Mouse (Mus musculus): ENCODE results near the gene Ambra1. TPM values are rescaled to one million over a fixed set of nuclear protein-coding genes. Genes with fewer than 3 reads are reported as not detected.

Gene Ambra1
- total RNA-seq, 4 experiments from 2014 or later: 36.3 to 52.7 (median 40.8) TPM

- peak; percentile 47 for DNase-seq
Observed at GRCm38 (mm10) chr2:91921790-91922570, 192.0 kb downstream of the Ambra1 start.

DNA sequence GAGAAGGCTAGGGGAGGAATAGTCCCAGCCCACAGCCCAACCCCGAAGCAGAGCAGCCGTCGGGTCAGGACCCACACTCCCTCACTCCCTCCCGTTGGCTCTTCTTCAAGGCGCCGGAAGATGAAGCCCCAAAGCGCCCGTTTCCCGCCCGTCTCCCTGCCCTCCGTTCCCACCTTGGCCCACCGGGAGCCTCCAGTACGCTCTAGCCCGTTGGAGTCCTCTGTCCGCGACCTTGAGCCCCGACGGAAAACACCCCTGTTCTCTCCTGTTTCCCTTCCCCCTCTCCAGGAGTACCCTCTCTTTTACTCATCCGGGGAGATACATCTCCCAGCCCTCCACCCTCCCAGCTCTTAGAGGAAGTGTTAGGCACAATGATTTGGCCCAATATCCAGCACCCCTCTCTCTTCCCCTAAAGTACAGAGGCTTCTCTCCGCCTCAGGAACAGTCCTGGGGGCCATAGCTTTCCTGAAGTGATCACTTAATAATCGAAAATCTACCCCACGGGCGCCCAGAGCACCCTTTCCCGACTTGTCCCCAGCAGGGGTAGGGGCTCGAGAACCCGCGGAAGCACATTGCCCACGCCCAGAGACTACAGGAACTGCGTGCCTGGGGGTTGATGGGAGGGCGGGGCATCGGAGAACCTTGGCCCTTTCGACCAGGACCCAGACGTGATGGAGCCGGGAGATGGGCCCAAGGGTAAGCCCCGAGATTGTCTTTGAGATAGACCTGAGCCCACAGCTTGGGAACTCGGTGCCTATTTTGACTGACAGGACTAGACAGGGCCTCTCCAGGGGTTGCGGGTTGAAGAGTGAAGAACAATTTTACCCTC lies 192.9 kb downstream of the Ambra1 start:
- no peak for DNase-seq

DNA sequence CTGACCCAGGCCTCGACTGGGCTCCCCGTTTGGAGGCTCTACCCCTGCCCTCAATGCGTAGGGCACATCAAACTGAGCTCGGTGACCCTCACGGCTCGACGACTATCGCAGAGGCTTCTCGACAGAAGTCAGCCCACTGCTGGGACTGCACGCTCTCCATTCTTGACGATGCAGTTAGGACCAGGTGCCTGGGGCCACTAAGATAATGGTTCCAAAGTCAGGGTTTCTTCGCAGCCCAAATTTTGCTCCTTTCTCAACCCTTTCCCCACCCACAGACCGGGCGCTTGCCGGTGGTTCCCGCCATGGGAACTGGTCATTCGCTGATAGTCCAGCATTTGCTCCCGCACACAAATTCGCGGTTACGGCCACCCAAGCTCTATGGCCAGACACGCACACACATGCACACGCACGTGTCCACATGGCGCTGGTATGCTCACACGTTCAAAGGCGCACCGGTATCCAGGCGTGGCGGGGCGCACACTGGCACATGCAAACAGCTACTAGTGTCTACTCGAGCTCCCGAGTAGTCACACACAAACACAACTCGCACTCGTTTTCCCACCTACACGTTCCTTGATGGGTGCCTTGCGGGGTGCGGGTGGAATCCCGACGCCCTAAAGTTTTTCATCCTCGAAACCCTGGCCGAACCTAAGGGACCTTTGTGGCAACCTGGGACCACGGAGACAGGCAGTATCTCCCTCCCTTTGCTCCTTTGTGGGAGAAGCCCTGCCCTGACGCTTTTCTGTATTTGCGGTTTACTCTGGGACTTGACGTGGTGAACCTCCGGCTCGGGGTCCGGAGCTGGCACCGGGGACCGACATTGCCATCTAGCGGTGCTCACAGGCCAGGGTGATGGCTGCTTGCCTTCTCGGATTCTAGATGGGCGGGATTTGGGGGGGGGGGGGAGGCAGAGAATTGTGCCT lies 193.7 kb downstream of the Ambra1 start:
- no peak for DNase-seq

GRCm38 (mm10) chr2:91924726-91925125 lies 194.8 kb downstream of the Ambra1 start:
- DNase-seq: no peak

DNA sequence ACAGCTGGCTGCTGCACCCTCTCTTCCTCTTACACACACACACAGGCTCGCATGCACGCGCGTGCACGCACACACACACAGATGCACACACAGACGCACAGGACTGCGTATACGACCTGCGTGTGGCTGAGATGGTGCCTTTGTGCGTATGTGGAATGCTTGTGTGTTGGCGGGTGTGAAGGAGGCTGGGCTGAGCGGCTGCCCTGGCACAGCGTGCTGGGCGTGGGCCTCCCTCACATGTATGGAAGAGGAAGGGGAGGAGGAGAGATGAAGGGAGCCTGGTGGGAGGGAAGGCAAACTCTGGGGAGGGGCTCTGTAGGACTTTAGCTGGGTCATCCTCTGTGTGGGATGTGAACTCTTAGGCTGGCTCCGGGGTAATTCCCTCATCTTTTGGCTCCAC lies 195.5 kb downstream of the Ambra1 start:
- no peak for DNase-seq

DNA sequence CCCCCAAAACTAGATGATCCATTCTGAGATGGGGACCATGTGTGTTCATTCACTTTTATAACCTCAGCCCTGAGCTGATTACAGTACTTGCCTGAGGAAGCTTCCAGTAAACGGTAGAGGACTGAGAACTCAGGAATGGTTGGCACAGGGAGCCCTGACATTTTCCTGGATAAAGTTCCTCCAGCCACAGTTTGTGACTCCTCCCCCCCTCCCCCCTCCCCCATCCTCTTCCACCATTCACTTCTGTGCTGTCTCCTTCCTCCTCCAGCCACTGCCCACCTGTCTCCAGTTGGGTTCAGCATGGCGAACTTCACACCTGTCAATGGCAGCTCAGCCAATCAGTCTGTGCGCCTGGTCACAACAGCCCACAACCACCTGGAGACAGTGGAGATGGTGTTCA lies 197.0 kb downstream of the Ambra1 start, which contains the start of gene Chrm4:
Gene Chrm4, plus strand, starts transcription at position 301 of the 400 bp plus-strand sequence.
- DNase-seq: no peak

- DNase-seq: peak; percentile 45
Observed at GRCm38 (mm10) chr2:91927826-91928533, 198.0 kb downstream of the Ambra1 start.

GRCm38 (mm10) chr2:91928534-91929350 lies 198.8 kb downstream of the Ambra1 start:
- DNase-seq: no peak

GRCm38 (mm10) chr2:91929455-91929854 lies 199.5 kb downstream of the Ambra1 start:
- DNase-seq: no peak

DNA sequence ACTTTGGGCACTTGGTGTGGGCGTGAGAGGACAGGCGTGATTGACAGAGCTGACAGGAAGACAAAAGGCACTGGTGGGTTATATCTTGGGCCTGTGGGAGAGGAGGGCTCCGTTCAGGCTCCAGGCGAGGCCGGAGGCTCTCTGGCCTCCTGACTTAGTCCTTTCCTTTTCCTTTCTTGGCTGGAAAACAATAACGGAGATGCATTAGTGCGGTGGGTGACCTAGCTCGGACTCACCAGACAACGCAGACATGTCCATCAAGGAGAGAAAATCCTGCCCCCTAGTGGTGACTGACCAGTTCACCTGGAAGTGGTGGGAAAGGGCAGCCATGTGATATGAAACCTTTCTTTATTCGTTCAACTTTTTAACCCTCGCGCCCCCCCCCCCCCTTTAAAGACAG lies 200.0 kb downstream of the Ambra1 start:
- no peak for DNase-seq

DNA sequence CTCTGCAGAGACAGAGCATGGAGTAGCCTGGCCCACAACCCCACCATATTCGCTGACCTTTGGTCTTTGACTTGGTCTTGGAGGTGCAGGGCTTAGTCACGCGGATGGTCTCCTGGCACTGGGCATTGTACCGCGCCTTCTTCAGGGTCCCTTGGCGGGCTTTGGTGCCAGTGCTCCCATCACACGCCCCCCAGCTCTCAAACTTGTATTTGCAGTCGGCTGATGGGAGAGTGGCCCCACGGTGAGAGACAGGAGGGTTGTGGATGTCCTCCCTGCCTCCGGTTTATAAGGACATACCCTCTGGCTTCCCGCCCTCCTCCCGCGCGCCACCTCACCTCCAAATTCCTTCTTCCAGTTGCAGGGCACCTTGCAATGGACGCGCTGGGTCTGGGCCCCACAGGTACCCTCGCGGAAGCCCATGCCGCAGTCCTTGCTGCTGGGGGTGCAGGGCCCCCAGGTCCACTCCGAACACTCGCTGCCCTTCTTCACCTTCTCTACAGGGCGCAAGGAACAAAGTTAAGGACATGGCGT lies 200.9 kb downstream of the Ambra1 start:
- DNase-seq: no peak

GRCm38 (mm10) chr2:91931328-91932159 lies 201.6 kb downstream of the Ambra1 start:
- DNase-seq: no peak

DNA sequence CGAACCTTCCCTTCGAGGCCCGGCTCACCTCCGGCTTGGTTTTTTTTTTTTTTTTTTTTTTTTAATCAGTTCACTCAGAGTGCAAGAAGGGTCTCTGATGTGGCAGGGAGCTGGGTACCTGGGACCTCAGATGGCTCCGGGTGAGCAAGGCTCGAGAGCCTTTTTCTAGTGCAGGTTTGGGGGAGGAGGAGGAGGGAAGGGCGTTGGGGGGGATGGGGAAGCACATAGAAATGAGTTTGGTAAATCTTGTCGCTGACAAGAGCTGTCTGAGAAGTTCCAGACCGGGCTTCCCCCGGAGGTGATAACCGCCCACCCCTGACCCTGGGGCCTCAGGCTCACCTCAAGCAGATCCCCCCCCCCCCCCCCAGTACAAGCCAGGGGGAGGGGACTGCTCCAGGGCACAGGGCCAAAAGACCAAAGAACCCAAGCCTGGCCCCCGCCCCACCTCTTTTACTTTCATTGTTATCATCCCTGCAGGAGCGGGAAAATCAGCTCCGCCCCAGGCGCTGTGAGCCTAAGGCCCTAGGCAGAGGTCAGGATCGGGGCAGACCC lies 202.3 kb downstream of the Ambra1 start, which contains the start of gene Mdk:
Gene Mdk, minus strand, starts transcription at position 138 of the 552 bp plus-strand sequence.
- DNase-seq: no peak

DNA sequence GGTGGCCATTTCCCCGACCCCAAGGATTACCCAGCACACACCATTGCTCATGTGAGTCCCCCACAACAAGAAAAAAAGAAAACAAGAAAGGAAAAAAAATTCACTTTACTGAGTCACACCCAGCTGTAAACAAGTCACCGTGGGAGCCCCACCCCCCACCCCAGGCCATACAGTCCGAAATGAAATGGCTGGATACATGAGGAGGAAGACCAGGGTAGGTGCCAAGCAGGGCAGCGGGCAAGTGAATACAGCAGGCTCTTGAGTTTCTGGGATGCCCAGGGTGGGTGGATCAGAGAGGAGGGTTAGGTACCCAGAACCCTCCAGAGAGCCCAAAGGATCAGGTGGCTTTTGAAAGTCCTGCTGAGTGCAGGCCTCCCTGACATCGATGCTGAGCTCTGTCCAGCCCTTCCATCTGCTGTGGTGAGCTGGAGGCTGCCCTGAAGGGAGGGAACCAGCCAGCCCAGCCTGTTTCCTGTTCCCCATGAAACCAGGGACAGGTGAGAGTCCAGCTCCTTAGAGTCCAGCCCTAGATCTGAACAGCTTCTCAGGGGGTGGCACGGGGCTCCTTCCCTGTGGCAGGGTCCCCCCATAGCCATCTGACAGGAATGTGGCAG lies 202.9 kb downstream of the Ambra1 start:
- DNase-seq: no peak

GRCm38 (mm10) chr2:91933471-91933870 lies 203.5 kb downstream of the Ambra1 start:
- no peak for DNase-seq

GRCm38 (mm10) chr2:91934016-91934415 lies 204.1 kb downstream of the Ambra1 start:
- DNase-seq: no peak

- no peak for DNase-seq
Observed at GRCm38 (mm10) chr2:91934826-91935525, 205.0 kb downstream of the Ambra1 start.

GRCm38 (mm10) chr2:91936154-91936553 lies 206.2 kb downstream of the Ambra1 start:
- DNase-seq: no peak
